Mouse (Mus musculus): ENCODE measurements around the gene Calcrl. TPM values are rescaled to one million over a fixed set of nuclear protein-coding genes. Genes with fewer than 3 reads are reported as not detected.
"Not testable (repeated sequence)": the region's sequence is repeated elsewhere in the genome, so short reads cannot be mapped to it uniquely, and the experiment has no call there.

Gene Calcrl
- polyA plus RNA-seq, 3 experiments from 2014 or later, result 28.9 to 33.5 (median 29.7) TPM

GRCm38 (mm10) chr2:84388537-84388936 lies 36.7 kb downstream of the Calcrl start:
- not testable (repeated sequence) for ATAC-seq

- no peak for ATAC-seq
Observed at GRCm38 (mm10) chr2:84388023-84388416, 37.2 kb downstream of the Calcrl start.

GRCm38 (mm10) chr2:84387394-84388022 lies 37.7 kb downstream of the Calcrl start:
- ATAC-seq, result no peak

- no peak for ATAC-seq
Observed at GRCm38 (mm10) chr2:84386563-84387393, 38.4 kb downstream of the Calcrl start.

- no peak for ATAC-seq
Observed at GRCm38 (mm10) chr2:84384911-84385693, 40.1 kb downstream of the Calcrl start.

- no peak for ATAC-seq
Observed at GRCm38 (mm10) chr2:84383828-84384227, 41.4 kb downstream of the Calcrl start.

- ATAC-seq, result no peak
Observed at GRCm38 (mm10) chr2:84382556-84382955, 42.7 kb downstream of the Calcrl start.

GRCm38 (mm10) chr2:84381997-84382396 lies 43.2 kb downstream of the Calcrl start:
- no peak for ATAC-seq

GRCm38 (mm10) chr2:84380816-84381215 lies 44.4 kb downstream of the Calcrl start:
- no peak for ATAC-seq

- ATAC-seq, result no peak
Observed at GRCm38 (mm10) chr2:84378678-84379077, 46.5 kb downstream of the Calcrl start.

GRCm38 (mm10) chr2:84369256-84369655 lies 56.0 kb downstream of the Calcrl start:
- no peak for ATAC-seq

GRCm38 (mm10) chr2:84366742-84367141 lies 58.5 kb downstream of the Calcrl start:
- no peak for ATAC-seq

GRCm38 (mm10) chr2:84365266-84365665 lies 59.9 kb downstream of the Calcrl start:
- no peak for ATAC-seq

- no peak for ATAC-seq
Observed at GRCm38 (mm10) chr2:84362779-84363719, 62.2 kb downstream of the Calcrl start.

- ATAC-seq, result no peak
Observed at GRCm38 (mm10) chr2:84358690-84359343, 66.4 kb downstream of the Calcrl start.

- no peak for ATAC-seq
Observed at GRCm38 (mm10) chr2:84355281-84355680, 69.9 kb downstream of the Calcrl start.

- ATAC-seq, result no peak
Observed at GRCm38 (mm10) chr2:84347376-84347775, 77.8 kb downstream of the Calcrl start.

GRCm38 (mm10) chr2:84343756-84344155 lies 81.5 kb downstream of the Calcrl start:
- ATAC-seq, result no peak

GRCm38 (mm10) chr2:84337774-84338450 lies 87.3 kb downstream of the Calcrl start:
- no peak for ATAC-seq

GRCm38 (mm10) chr2:84336331-84336730 lies 88.9 kb downstream of the Calcrl start:
- no peak for ATAC-seq

Measured in inflammation-experienced regulatory T-cells, adult 6 months (primary cell).